Mouse (Mus musculus) neutrophil, adult 59 days (primary cell): ENCODE measurements around the gene Pusl1. TPM values are rescaled to one million over a fixed set of nuclear protein-coding genes. Genes with fewer than 3 reads are reported as not detected.

ENCODE experiments used
- total RNA-seq, 2 experiments: library from RNA; stranded (reverse); gene quantifications; 1 replicate in 1 of 2; 2 replicates in 1 of 2; pipeline ENCODE4 v1.2.4; 2023

The Pusl1 gene
- total RNA-seq, result 10 to 100 TPM; 12.2 TPM

GRCm38 (mm10) chr4:155891551-155892001 lies at the start of gene Pusl1, which contains the start of gene Acap3:
Gene Pusl1, minus strand, starts transcription at chr4:155891781.
Gene Acap3, plus strand, starts transcription at chr4:155891822.

GRCm38 (mm10) chr4:155869317-155870033 lies 22.1 kb downstream of the Pusl1 start, which contains the start of the genes Cptp and Ints11:
Gene Cptp, minus strand, starts transcription at chr4:155869440.
Gene Ints11, plus strand, starts transcription at chr4:155869546.

DNA sequence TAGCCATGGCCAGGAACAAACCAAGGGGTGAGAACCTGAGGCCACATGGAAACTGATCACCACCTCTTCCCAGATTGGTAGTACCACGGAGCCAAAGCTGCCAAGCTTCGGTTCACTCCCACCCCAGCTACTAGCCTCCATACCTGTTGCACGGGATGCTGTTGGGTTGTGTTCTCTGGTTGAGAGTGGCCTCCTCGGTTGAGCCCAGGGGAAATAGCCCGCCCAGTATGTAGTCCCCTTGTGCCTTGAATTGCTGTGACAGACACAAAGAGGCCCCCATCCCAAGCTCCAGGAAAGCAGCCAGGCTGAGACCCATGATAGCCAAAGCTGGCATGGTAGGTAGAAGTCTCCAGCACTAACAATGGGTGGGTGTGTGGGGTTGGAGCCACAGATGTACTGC lies 28.6 kb downstream of the Pusl1 start, which contains the start of gene Tas1r3:
TSS of gene Tas1r3 (minus strand) at position 362 of the 400 bp plus-strand sequence.

GRCm38 (mm10) chr4:155846871-155847578 lies 44.6 kb downstream of the Pusl1 start, which contains the start of gene Dvl1:
Gene Dvl1, plus strand, starts transcription at chr4:155847402.

DNA sequence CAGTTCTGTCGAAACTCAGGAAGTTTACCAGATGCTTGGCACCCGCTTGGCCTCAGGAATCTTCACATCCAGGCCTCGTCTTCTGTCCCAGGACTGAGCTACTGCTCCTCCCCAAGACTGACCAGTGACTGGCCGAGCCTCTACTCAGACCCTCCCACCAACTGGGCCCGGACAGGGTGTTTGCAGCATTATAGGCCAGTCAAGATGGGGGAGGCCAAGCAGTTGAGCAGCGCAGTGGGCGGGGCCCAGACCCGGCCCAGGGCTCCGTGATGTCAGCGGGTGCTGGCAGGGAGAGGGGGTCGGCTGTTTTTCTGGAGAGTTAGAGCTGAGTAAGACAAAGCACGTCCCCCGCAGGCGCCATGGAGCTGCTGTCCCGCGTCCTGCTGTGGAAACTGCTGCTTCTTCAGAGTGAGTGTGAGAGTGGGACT lies 52.1 kb downstream of the Pusl1 start, which contains the start of gene Mxra8:
TSS of gene Mxra8 (plus strand) at position 198 of the 428 bp plus-strand sequence.

Other genes starting within 250 kb of the Pusl1 start
- not detected for gene Gm10563, start 246.4 kb downstream of the Pusl1 start, total RNA-seq
- gene Mmp23, start 238.4 kb downstream of the Pusl1 start, total RNA-seq, result 1 to 10 TPM in 1 of 2 experiments, under 1 TPM in 1; 0.64 to 1.2 TPM
- 10 to 100 TPM; 37.6 to 40.6 TPM for gene Mib2, start 222.6 kb downstream of the Pusl1 start, total RNA-seq
- gene Fndc10, start 197.4 kb downstream of the Pusl1 start, total RNA-seq, result under 1 TPM; 0.90 to 1.00 TPM
- gene Ssu72, start 187.0 kb downstream of the Pusl1 start, total RNA-seq, result 10 to 100 TPM; 95.1 to 95.2 TPM
- gene Tmem240, start 157.0 kb downstream of the Pusl1 start, total RNA-seq, result under 1 TPM; 0.44 to 0.51 TPM
- 10 to 100 TPM; 10.7 to 13.0 TPM for gene Atad3a, start 130.7 kb downstream of the Pusl1 start, total RNA-seq
- not detected for gene Vwa1, start 117.1 kb downstream of the Pusl1 start, total RNA-seq
- gene Tmem88b, start 105.9 kb downstream of the Pusl1 start, total RNA-seq, result not detected
- under 1 TPM in 1 of 2 experiments, not detected in 1; 0.40 TPM for gene Ankrd65, start 101.3 kb downstream of the Pusl1 start, total RNA-seq
- gene Mrpl20, start 88.9 kb downstream of the Pusl1 start, total RNA-seq, result 10 to 100 TPM; 49.7 to 50.7 TPM
- 100 to 1,000 TPM; 131 to 142 TPM for gene Ccnl2, start 79.3 kb downstream of the Pusl1 start, total RNA-seq
- 100 to 1,000 TPM in 1 of 2 experiments, 10 to 100 TPM in 1; 81.0 to 100 TPM for gene Aurkaip1, start 60.5 kb downstream of the Pusl1 start, total RNA-seq
- under 1 TPM in 1 of 2 experiments, not detected in 1; 0.78 TPM for gene Mxra8, start 52.1 kb downstream of the Pusl1 start, total RNA-seq
- gene Dvl1, start 44.4 kb downstream of the Pusl1 start, total RNA-seq, result 10 to 100 TPM; 49.5 to 53.3 TPM
- 1 to 10 TPM; 2.6 to 2.8 TPM for gene Tas1r3, start 28.4 kb downstream of the Pusl1 start, total RNA-seq
- gene Cptp, start 22.3 kb downstream of the Pusl1 start, total RNA-seq, result 10 to 100 TPM; 22.2 TPM
- gene Ints11, start 22.2 kb downstream of the Pusl1 start, total RNA-seq, result 10 to 100 TPM; 40.0 to 40.7 TPM
- gene Acap3, start within 50 bp of the Pusl1 start, total RNA-seq, result 10 to 100 TPM; 57.0 to 63.5 TPM
- 10 to 100 TPM; 85.6 to 91.1 TPM for gene Ube2j2, start 52.0 kb upstream of the Pusl1 start, total RNA-seq
- 10 to 100 TPM; 20.5 to 36.9 TPM for gene C1qtnf12, start 70.5 kb upstream of the Pusl1 start, total RNA-seq
- gene B3galt6, start 100.9 kb upstream of the Pusl1 start, total RNA-seq, result 1 to 10 TPM; 2.0 to 2.4 TPM
- 100 to 1,000 TPM in 1 of 2 experiments, 10 to 100 TPM in 1; 97.9 to 120 TPM for gene Sdf4, start 101.1 kb upstream of the Pusl1 start, total RNA-seq
- gene Tnfrsf4, start 122.1 kb upstream of the Pusl1 start, total RNA-seq, result 1 to 10 TPM; 1.9 to 2.0 TPM
- 1 to 10 TPM; 3.9 to 6.7 TPM for gene Tnfrsf18, start 134.4 kb upstream of the Pusl1 start, total RNA-seq
- not detected for gene Ttll10, start 167.6 kb upstream of the Pusl1 start, total RNA-seq
- 10 to 100 TPM; 14.9 to 19.7 TPM for gene 9430015G10Rik, start 218.2 kb upstream of the Pusl1 start, total RNA-seq
- gene Rnf223, start 238.7 kb upstream of the Pusl1 start, total RNA-seq, result under 1 TPM; 0.20 to 0.29 TPM